Mouse (Mus musculus) hematopoietic stem cell, adult 5-6 weeks (primary cell): Measurements from ENCODE around the gene Suclg2. TPM values are rescaled to one million over a fixed set of nuclear protein-coding genes. Genes with fewer than 3 reads are reported as not detected.

Experiments used
- ATAC-seq, 2 experiments: fragments of 125-278 bp in 1 of 2; replicated peaks in 1 of 2; 2 replicates each; pipeline ENCODE4 v1.8.0; 2016 to 2017; ENCODE audit warnings: inconsistent platforms in 2 of 2, mild to moderate bottlenecking in 2 of 2, moderate number of reproducible peaks in 2 of 2, low read depth in 1 of 2, moderate TSS enrichment in 1 of 2; ENCODE audit not compliant: low FRiP score in 2 of 2, poor library complexity in 2 of 2, severe bottlenecking in 2 of 2, insufficient read depth in 1 of 2, low TSS enrichment in 1 of 2
- total RNA-seq: library from RNA; stranded (forward); fragments of 172-1452, 232-1000 nt; gene quantifications from 2 replicates; pipeline ENCODE4 v1.2.3, GENCODE M21; 2017

The Suclg2 gene
- total RNA-seq, 1 experiment from 2014 or later: 99.7 TPM

GRCm38 (mm10) chr6:95595852-95596251 is 122.7 kb downstream of the Suclg2 start:
- no peak for ATAC-seq

- no peak for ATAC-seq
Observed at GRCm38 (mm10) chr6:95594239-95594638, 124.4 kb downstream of the Suclg2 start.

GRCm38 (mm10) chr6:95592396-95592795 is 126.2 kb downstream of the Suclg2 start:
- no peak for ATAC-seq

- no peak for ATAC-seq
Observed at GRCm38 (mm10) chr6:95590463-95590862, 128.1 kb downstream of the Suclg2 start.

- ATAC-seq: no peak
Observed at GRCm38 (mm10) chr6:95587108-95587796, 131.3 kb downstream of the Suclg2 start.

GRCm38 (mm10) chr6:95581893-95582292 is 136.7 kb downstream of the Suclg2 start:
- peak in 1 of 2 experiments; percentile 21; a peak in 1 of 4 replicates for ATAC-seq

GRCm38 (mm10) chr6:95579792-95580191 is 138.8 kb downstream of the Suclg2 start:
- no peak for ATAC-seq

GRCm38 (mm10) chr6:95575531-95575930 is 143.1 kb downstream of the Suclg2 start:
- no peak for ATAC-seq

GRCm38 (mm10) chr6:95574867-95575266 is 143.7 kb downstream of the Suclg2 start:
- ATAC-seq: no peak

GRCm38 (mm10) chr6:95574389-95574788 is 144.2 kb downstream of the Suclg2 start:
- no peak for ATAC-seq

GRCm38 (mm10) chr6:95573035-95573759 is 145.4 kb downstream of the Suclg2 start:
- no peak for ATAC-seq

GRCm38 (mm10) chr6:95571620-95572019 is 147.0 kb downstream of the Suclg2 start:
- ATAC-seq: no peak

GRCm38 (mm10) chr6:95563355-95564009 is 155.1 kb downstream of the Suclg2 start:
- ATAC-seq: no peak

GRCm38 (mm10) chr6:95556320-95556719 is 162.3 kb downstream of the Suclg2 start:
- ATAC-seq: no peak

GRCm38 (mm10) chr6:95552339-95552950 is 166.2 kb downstream of the Suclg2 start:
- peak; percentile 82 to 88 for ATAC-seq

GRCm38 (mm10) chr6:95551000-95551399 is 167.6 kb downstream of the Suclg2 start:
- no peak for ATAC-seq

GRCm38 (mm10) chr6:95546189-95546832 is 172.3 kb downstream of the Suclg2 start:
- ATAC-seq: no peak
